Comparison of ENCODE assay signal across 8 mouse cellular contexts in the genomic region with DNA sequence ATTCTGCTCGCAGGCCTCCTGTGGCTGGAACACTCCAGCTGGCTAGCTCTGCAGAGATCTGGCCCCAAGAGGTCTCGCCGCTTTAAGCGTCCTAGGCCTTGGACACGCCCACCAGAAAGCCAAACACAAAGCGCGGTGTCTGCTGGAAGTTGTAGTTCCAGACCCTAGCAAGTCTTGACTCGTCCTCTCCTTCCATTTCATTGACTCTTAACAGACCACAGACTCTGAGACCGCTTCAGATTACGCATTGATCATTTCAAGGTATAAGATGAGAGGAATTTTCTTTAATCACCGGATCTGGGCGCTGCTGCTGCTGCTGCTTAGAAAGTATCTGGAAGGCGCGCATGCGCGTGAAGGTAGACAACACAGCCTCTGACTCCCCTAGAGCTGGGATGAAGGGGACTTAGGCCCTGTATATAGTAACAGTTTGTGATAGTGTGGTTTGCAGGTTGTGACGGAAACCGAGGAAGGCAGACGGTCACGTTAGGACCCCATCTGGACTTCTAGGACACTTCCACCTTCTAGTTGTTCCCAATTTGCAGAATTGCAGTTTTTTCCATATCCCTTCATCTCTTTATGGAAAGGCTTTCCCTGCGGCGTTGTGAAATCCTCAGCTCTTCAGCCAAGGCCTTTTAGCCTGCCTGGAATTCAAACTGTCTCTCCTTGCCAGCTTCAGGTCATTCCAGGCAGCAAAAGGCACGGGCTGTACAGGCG. TPM values are rescaled to one million over a fixed set of nuclear protein-coding genes. Genes with fewer than 3 reads are reported as not detected.
DNase-seq lines count a peak whose midpoint lies in the region; ATAC-seq and TF ChIP-seq lines count a peak whose summit lies in the region.

No protein-coding gene starts in this region.

- peak; percentile 98 for ATAC-seq in CD4-positive, CD25-positive, alpha-beta regulatory T cell, adult 4 months
- ATAC-seq in heart, embryonic 14.5 days (ENCODE audit: insufficient number of reproducible peaks, insufficient read depth, low FRiP score, low read depth) = peak; percentile 88; the same call in 1 of the 2 replicates
- ATAC-seq in liver, embryonic 11.5 days (replicated peaks; ENCODE audit: low FRiP score) = peak; percentile 96

- peak; percentile 63 for DNase-seq in c-Kit-positive CD71-positive TER-119-negative erythroid progenitor cells, embryonic 14.5 days (ENCODE audit: low read depth)
- peak; percentile 82 for DNase-seq in forebrain, embryonic 10.5 days (ENCODE audit: extremely low spot score, low spot score)
- DNase-seq in kidney, postnatal 10 days = peak; percentile 95
- peak; percentile 80 for DNase-seq in liver, embryonic 11.5 days (ENCODE audit: low spot score)
- DNase-seq in spleen, postnatal 4 days (ENCODE audit: low spot score in 2 of 2) = peak; percentile 78 to 85

- no peaks in the 10 kb centered on the region for H3K9me3 ChIP-seq in forebrain, embryonic 10.5 days
- H3K9me3 ChIP-seq in heart, embryonic 14.5 days (ENCODE audit: control insufficient read depth, low read length) = no peaks in the 10 kb centered on the region
- no peaks in the 10 kb centered on the region for H3K9me3 ChIP-seq in liver, embryonic 11.5 days (ENCODE audit: control insufficient read depth, low read length)

- 14% methylated on average over 24 of the region's 24 CpGs for WGBS in forebrain, embryonic 10.5 days
- WGBS in heart, embryonic 14.5 days = 15% methylated on average over 24 of the region's 24 CpGs
- 20% methylated on average over 24 of the region's 24 CpGs for WGBS in liver, embryonic 11.5 days

- TF ChIP-seq POLR2A in myocyte (IDR thresholded peaks at IDR 0.05; ENCODE audit: insufficient read length, low read depth) = peak; percentile 46

- peak overlapping the region; percentile 55 for H3K4me3 ChIP-seq in forebrain, embryonic 10.5 days
- H3K4me3 ChIP-seq in heart, embryonic 14.5 days (ENCODE audit: control insufficient read depth in 1 of 2, insufficient read depth in 1 of 2, low read depth in 1 of 2, low read length in 2 of 2) = peak overlapping the region; percentile 48 to 59
- H3K4me3 ChIP-seq in liver, embryonic 11.5 days (ENCODE audit: low read depth, low read length) = peak overlapping the region; percentile 47
- H3K4me3 ChIP-seq in myocyte = peak overlapping the region; percentile 19

- peaks cover 13% of the 10 kb centered on the region for H3K4me1 ChIP-seq in forebrain, embryonic 10.5 days
- peaks cover 0 to 6% of the 10 kb centered on the region in 2 experiments; a peak in 2 of 4 replicates for H3K4me1 ChIP-seq in heart, embryonic 14.5 days (ENCODE audit: control insufficient read depth in 2 of 2, insufficient read depth in 2 of 2, low read length in 2 of 2)
- no peaks in the 10 kb centered on the region for H3K4me1 ChIP-seq in liver, embryonic 11.5 days (replicated peaks; ENCODE audit: control insufficient read depth, insufficient read depth, low read length)

- no peaks in the 10 kb centered on the region for H3K27me3 ChIP-seq in forebrain, embryonic 10.5 days (ENCODE audit: poor library complexity, severe bottlenecking)
- H3K27me3 ChIP-seq in heart, embryonic 14.5 days (ENCODE audit: control insufficient read depth, insufficient read depth, low read length) = no peaks in the 10 kb centered on the region
- no peaks in the 10 kb centered on the region for H3K27me3 ChIP-seq in liver, embryonic 11.5 days (replicated peaks; ENCODE audit: control insufficient read depth, insufficient read depth, low read length)
- H3K27me3 ChIP-seq in myocyte (ENCODE audit: control insufficient read depth, insufficient read depth, insufficient read length) = no peaks in the 10 kb centered on the region

- H3K79me2 ChIP-seq in myocyte (ENCODE audit: control insufficient read depth, insufficient read depth) = no peaks in the 10 kb centered on the region

- peak overlapping the region; percentile 60 for H3K4me2 ChIP-seq in heart, embryonic 14.5 days (ENCODE audit: low read length)
- H3K4me2 ChIP-seq in liver, embryonic 11.5 days = peak overlapping the region; percentile 48
- H3K4me2 ChIP-seq in myocyte (ENCODE audit: low read depth) = peak overlapping the region; percentile 54

- H3ac ChIP-seq in myocyte (ENCODE audit: control insufficient read depth, insufficient read length) = no peak overlapping the region

- no peaks in the 10 kb centered on the region for H3K36me3 ChIP-seq in forebrain, embryonic 10.5 days (replicated peaks)
- H3K36me3 ChIP-seq in heart, embryonic 14.5 days (ENCODE audit: control insufficient read depth, insufficient read depth, low read length) = no peaks in the 10 kb centered on the region
- no peaks in the 10 kb centered on the region for H3K36me3 ChIP-seq in liver, embryonic 11.5 days (ENCODE audit: control insufficient read depth, insufficient read depth, low read length)
- H3K36me3 ChIP-seq in myocyte (ENCODE audit: control insufficient read depth, insufficient read depth) = no peaks in the 10 kb centered on the region

- peak overlapping the region; percentile 56 for H3K9ac ChIP-seq in heart, embryonic 14.5 days (ENCODE audit: low read length)
- H3K9ac ChIP-seq in liver, embryonic 11.5 days (ENCODE audit: low read depth, low read length) = 0 out of 2 replicates have a peak overlapping the region, but pooled peaks have one; percentile 38

- peak overlapping the region; percentile 40; the same call in 1 of the 2 replicates for H3K27ac ChIP-seq in forebrain, embryonic 10.5 days
- peak overlapping the region; percentile 47 to 59 for H3K27ac ChIP-seq in heart, embryonic 14.5 days (replicated peaks in 1 of 2; ENCODE audit: control insufficient read depth in 1 of 2, insufficient read depth in 1 of 2, low read depth in 2 of 2, low read length in 2 of 2)
- no peak overlapping the region for H3K27ac ChIP-seq in liver, embryonic 11.5 days (ENCODE audit: low read depth, low read length)

TF ChIP-seq in myocyte, 11 proteins besides CTCF, POLR2A, EP300 and RAD21:
- TF ChIP-seq TCF12 (IDR thresholded peaks at IDR 0.05; ENCODE audit: insufficient read depth, poor library complexity, severe bottlenecking) (no peak), REST (IDR thresholded peaks at IDR 0.05; ENCODE audit: insufficient read depth, insufficient read length) (no peak), MYOG (IDR thresholded peaks at IDR 0.05; ENCODE audit: control insufficient read depth in 1 of 3, insufficient read depth in 1 of 3, insufficient read length in 2 of 3, low read depth in 2 of 3) (no peak), CEBPB (IDR thresholded peaks at IDR 0.05; ENCODE audit: insufficient read depth, poor library complexity, severe bottlenecking) (no peak), SRF (IDR thresholded peaks at IDR 0.05; ENCODE audit: control insufficient read depth, insufficient read length, low read depth) (peak; percentile 33), TCF3 (IDR thresholded peaks at IDR 0.05; ENCODE audit: insufficient read length, low read depth) (no peak), E2F4 (IDR thresholded peaks at IDR 0.05; ENCODE audit: insufficient read depth) (no peak), POLR2AphosphoS2 (IDR thresholded peaks at IDR 0.05; ENCODE audit: insufficient read length, low read depth) (no peak), USF1 (IDR thresholded peaks at IDR 0.05; ENCODE audit: low read depth) (no peak)

RNA-seq across cellular contexts. Expression of gene Abca1, which starts 36.5 kb away (rescaled TPM):
- polyA plus RNA-seq in CD4-positive, CD25-positive, alpha-beta regulatory T cell, adult 4 months (2017; shearing (Covaris generic)) = 1 to 10 TPM; 2.8 to 4.6 TPM
- polyA plus RNA-seq in forebrain, embryonic 10.5 days (2016; fragmentation: Nextera tagmentation; extraction: Ambion mirVana) = 2.2 and 2.6 TPM in 2 replicates
- 7.8 and 8.1 TPM in 2 replicates for polyA plus RNA-seq in heart, embryonic 14.5 days (2014; fragmentation: Nextera tagmentation; extraction: Ambion mirVana)
- 16.3 and 17.5 TPM in 2 replicates for polyA plus RNA-seq in liver, embryonic 11.5 days (2014; fragmentation: Nextera tagmentation; extraction: Ambion mirVana)
- 0.68 TPM for polyA plus RNA-seq in myocyte (2012; fragmentation: generic; extraction: Trizol)
